Mouse (Mus musculus): ENCODE results near the gene Zfp771.

- TF ChIP-seq POLR2A (IDR thresholded peaks at IDR 0.05; ENCODE audit: control insufficient read depth, low read depth, low read length) (no peak), CTCF (IDR thresholded peaks at IDR 0.05; ENCODE audit: control insufficient read depth, insufficient read depth, insufficient replicate concordance, low read depth, low read length) (no peak)
Measured at GRCm38 (mm10) chr7:127256518-127256917, 12.4 kb downstream of the Zfp771 start.
